Mouse (Mus musculus) MEL-GATA-1-ER (cell line): ENCODE measurements around the gene Duox1.

Experiments
- DNase-seq: peaks from one replicate; pipeline ENCODE4 v3.0.0-alpha.2; 2012; ENCODE audit warnings: low read depth; ENCODE audit errors: extremely low read depth

Gene Duox1

DNA sequence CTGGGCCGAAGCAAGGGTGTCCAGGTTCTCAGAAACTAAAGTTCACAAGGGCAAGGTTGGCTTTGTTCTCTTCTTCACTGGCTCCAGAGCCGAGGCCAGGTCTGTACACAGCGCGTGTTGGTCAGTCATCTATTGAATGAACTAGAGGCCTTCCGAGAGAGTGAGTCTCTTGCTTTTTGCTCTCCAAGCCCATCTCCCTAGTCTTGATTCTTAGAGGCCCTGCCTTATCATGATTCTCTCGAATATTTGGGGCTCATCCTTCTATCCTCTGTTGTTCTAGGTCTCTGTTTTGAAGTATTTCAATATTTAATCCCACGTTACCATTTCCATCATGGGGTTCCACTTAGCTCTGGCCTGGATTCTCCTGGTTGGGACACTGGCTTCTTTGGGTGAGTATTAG lies at the start of gene Duox1:
TSS of gene Duox1 (plus strand) at position 301 of the 400 bp plus-strand sequence.
- DNase-seq: no peak

DNA sequence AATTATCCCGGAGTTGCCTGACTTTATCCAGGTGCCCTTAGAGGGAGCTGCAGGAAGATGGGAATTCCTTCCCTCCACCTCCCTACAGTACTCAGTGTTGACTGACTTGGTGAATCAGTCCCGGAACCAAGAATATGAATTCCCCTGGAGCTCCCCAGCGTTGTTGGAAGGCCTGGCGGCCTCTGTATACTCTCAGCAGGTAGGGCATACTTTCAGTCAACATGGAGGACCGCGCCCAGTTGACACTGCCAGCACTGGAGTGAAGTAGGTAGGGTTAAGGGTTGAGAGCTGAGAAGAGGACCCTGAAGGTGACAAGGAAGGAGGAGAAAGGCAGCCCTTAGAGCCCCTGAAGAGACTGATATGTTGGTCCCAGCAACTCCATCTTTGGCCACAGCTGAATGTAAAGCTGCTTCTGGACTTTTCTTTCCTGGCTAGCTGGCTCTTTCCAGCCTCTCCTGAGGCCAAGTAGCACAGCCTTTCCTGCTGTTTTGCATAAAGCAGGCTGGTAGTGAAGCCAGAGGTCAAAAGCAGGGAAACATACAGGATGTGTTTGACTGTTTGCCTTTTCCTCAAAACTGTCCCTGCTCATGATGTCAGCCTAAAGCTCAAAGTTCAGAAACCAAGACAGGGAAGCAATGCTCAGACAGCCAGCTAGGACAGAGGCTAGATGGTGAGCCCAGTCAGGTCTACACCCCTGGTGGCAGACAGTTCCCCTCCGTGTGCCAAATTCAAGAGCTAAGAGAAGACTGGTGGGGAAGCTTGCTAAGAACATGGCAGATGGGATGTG lies 48.9 kb upstream of the Duox1 start:
- no peak for DNase-seq

DNA sequence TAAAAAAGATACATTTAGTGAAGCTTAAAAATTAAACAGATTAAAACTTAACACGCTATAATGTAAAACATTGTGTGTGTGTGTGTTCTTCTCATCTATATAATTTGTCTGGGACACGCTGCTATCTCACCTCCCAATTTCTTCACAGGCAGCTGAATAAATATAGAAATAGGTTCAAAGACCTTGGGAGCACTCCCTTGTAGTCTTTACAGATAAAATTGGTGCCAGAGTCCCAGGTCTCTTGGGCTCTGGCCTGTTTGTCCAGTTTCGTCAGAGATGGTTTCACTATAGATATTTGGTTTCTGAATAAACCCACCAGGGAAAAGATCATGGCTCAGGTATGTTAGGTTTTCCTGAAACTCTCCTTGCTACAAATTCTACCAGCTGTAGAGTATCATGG lies 36.7 kb upstream of the Duox1 start:
- DNase-seq: no peak

DNA sequence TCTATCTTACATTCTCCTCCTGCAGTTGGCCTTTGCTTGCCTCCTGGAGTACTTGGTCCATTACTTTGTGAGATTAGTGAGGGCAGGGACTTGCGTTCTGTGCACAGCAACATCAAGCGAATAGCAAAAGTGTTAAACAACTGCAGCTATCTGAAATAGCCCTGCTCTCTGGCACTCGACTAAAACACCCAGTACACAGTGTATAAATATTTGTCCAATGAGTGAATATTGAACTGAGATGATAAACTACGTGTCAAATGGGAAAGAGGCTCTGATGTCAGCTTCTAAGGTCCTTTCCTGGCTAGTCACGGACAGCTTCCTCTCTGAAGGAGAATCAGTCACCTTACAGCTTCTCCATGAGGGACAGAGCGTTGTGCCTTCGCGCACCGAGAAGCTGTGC lies 31.4 kb upstream of the Duox1 start:
- no peak for DNase-seq

DNA sequence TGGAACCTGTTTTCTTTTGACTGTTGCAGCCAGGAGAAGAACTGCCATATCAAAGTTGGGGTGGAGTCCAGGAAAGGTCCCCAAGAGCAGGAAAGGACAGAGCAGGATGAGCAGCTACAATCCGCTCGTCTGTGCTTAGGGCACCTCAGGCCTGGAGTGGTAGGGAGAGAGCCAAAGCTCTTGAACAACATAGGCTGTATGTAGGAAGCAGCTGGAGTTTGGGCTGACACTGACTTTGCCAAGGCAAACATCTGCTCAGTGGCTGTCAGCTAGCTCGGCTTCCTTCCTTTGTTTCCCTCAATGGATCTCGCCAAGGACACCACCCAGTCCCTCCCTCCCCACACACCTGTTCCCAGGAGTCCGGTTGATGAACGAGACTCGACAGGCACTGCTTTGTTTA lies 29.3 kb upstream of the Duox1 start:
- DNase-seq: no peak

DNA sequence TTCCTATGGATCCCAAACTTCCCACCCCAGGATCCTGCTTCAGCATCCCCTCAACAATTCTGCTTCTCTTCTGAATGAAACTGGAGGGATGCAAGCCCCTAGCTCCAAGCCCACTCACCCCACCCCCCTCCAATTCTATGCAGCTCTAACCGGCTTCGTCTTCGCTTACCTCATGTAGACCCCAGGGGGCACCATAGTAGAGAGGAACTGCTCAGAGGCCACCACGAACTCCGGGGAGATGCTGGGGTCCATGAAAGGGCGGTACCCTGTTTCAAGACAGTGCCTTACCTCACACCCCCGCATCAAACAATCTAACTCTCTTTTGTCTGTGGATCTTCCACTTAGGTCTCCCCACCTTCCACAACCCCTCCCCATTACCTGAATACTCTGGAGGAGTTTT lies 20.6 kb upstream of the Duox1 start:
- DNase-seq: no peak

DNA sequence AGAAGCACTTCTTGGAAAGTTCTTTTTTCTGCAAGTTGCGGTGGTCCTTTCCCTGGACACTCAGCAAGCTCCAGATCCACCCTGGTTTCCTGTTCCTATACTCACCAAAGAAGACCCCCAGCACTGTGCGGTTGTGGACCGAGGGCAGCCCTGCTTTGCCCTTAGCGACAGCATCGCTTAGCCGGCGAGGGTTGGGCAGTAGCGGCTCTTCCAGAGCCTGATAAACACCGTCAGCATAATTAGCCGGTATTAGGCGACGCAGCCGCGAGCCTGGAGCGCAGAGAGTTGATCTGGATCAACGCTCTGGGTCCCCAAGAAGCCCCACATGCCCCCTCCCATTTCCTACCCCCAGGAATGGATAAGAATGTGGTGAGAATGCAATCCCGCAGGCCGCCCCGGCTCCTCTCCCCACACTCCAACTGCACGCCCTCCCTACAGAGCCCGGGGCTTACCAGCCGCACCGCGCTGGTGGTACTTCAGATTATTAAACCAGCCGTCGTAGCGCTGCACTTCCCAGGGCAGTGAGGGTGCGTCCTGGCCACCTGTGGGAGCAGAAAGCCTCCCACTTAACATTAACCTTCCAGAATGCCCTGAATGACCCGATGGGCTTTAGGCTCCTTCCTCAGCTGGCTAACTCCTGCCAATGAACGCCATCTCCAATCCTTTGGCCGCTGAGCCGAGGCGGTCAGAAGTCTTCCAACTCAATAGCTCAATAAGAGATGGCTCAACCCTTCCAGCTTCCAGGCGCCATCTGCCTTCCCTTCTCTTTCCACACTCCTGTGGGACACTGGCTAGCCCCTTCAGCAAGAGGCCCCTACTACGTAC lies 18.0 kb upstream of the Duox1 start:
- no peak for DNase-seq

DNA sequence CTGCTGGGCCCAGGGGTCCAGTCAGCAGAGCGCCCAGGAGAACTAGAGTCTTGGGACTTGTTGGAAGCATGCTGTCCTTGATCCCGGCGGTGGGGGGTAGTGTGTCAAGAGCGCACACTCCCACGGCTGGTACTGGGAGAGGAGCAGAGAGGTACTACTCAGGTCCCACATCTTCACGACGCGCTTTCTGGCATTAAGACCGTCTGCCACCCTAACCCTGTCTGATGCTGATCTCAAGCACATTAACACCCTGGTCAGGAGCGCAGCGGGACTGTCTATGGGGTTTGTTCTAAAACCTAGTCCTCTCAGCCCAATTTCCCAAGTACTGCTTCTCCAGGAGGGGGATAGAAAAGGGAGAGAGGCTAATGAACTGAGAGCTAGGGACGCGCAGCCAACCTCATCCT lies 17.4 kb upstream of the Duox1 start, which contains the start of gene Duox2:
TSS of gene Duox2 (minus strand) at position 354 of the 404 bp plus-strand sequence.
- no peak for DNase-seq

DNA sequence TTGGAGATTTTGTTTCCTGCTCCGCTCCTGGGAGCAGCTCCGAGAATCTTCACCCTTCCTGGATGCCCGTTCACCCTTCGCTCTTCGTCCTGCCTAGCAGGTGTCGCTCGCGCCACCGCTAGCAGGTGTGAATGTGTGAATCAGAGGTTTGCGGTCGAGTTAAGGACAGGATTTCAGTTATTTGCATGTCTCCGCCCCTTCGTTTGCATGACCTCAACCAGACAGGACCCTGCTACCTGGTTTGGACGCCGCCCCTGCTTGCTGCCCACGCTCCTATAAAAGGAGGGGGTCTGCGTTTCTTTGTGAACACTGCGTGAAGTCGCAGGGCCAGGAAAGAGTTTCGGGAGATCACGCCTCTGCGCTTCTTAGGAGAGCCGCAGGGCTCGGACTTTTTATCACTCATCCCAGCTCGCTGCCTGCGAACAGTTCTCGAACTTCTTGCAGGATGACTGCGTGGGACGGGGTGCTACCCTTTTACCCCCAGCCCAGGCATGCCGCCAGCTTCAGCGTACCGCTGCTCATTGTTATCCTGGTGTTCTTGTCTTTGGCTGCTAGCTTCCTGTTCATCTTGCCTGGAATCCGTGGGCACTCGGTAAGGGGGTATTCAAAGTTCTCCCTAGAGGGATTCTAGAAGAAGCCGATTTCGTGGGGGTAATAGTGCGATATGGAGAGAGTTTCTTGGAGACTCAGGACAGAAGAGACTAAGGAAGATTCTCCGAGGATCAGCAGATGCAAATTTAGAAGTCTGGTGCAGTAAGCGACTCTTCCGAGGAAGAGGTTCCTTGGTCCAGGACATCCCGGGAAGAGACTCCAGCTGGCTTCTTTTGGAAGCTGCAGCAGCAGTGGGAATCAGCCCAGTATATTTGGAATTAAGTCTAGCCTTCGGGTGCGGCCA lies 16.6 kb upstream of the Duox1 start, which contains the start of gene Duoxa2:
TSS of gene Duoxa2 (plus strand) at position 305 of the 895 bp plus-strand sequence.
- no peak for DNase-seq

DNA sequence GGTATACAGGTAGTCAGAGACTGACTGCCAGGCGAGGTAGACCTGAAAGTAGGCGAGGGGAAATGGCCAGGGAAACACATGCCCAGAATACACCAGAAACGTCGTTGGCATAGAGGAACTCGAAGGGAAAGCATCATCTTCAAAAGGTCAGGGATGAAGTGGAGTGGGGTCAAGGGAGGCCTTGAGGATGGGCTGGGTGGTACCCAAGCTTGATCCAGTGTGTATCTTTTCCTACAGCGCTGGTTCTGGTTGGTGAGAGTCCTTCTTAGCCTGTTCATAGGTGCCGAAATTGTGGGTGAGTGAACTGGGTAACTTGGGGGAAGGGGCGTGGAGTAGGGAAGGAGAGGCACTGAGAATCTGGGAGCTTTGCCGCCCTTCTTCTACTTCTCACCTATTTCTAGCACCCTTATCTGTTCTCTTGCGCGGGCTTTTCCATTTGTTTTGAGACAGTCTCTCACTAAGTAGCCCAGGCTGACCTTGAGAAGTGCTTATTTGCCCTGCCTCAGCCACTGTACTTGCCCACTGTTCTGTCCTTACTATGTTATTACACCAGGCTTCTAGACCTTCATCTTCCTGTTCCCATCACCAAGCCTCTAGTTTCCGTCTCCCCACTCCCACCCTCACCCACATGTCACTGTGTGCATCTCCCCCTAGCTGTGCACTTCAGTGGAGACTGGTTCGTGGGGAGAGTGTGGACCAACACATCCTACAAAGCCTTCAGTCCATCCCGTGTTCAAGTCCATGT lies 15.4 kb upstream of the Duox1 start:
- no peak for DNase-seq

DNA sequence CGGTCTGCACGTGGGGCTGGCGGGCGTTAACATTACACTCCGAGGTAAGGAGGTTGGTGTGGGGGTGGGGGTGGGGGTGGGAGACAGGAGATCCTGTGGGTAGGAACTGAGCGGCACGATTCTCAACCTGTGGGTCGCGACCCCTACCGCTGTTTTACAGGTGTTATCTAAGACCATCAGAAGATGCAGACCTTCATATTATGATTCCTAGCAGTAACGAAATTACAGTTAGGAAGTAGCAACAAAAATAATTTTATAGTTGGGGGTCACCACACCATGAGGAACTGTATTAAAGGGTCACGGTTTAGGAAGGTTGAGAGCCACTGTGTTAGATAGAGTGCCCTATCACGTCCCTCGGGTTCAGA lies 14.8 kb upstream of the Duox1 start:
- no peak for DNase-seq

DNA sequence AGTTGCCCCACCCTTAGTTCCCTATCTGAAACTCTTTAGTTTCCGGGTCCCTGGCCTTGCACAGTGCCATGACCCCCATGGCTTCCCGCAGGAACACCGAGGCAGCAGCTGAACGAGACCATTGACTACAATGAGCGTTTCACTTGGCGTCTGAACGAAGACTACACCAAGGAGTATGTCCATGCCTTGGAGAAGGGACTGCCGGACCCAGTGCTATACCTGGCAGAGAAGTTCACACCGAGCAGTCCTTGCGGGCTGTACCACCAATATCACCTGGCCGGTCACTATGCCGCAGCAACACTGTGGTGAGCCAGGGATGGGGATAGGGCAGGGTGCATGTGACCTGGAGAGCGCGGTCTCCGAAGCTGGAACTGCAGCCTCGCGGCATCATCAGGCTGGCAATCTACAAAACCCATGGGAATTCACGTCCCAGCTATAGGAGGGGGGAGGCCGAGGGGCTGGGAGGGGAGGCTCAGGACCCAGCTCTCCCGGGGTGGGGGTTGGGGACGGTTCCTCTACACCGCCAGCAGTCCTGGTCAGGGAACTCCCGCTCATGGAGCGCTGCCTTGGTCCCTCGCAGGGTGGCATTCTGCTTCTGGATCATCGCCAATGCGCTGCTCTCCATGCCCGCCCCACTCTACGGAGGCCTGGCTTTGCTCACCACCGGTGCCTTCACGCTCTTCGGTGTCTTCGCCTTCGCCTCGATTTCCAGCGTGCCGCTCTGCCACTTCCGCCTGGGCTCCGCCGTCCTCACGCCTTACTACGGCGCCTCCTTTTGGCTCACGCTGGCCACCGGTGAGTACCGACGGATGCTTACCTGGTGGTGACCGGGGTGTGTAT lies 14.2 kb upstream of the Duox1 start:
- no peak for DNase-seq

DNA sequence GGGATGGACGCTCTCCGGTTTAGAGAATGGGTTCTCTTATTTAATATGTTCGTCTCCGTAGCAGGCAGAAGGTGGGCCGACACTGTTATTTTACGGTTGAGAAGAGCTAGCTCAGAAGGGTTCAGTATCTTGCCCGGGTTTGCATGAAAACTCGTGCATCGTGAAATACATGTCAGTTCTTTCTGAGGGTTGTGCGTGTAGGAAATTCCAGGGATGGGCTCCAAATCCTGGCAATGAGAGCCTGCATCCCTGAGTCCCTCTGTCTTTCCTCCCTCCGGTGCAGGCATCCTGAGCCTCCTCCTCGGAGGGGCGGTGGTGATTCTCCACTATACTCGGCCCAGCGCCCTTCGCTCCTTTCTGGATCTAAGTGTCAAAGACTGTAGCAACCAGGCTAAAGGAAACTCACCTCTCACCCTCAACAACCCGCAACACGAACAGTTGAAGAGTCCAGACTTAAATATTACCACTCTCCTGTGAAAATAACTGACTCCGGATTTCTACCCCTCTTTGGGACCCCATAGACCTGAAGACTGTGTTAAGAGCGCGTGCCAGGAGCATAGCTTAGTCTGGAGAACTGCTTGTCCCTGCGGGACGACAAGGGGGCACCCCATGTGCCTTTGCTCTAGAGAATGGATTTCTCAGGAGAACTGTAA lies 13.4 kb upstream of the Duox1 start:
- DNase-seq: no peak

DNA sequence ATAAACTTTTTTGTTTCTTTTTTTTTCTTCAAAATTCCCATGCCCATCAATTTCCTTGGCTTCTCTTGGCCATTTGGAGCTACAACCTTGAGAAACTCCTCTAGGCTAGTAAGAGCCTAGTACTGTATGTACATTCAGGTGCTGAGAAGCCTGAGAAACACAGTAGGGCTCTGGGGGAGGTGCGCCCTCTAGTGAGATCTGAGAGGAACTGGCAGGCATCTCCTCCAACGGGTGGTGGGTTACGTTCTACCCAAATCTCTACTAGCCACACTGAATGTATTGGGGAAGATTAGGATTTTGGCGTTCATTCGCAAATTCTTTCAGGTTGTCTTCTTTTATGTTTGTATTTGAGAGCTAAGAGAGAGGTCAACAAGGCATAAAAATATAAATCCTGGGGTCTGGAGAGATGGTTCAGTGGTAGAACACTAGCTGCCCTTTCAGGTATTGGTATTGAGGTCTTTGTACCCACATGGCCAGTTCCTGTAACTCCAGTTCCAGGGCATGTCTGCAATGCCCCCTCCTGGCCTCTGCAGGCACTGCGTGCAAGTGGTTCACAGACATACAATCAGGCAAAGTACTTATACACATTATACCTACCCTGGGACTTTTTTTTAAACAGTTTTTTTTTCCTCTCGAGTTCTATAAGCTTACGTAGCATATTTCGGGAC lies 12.8 kb upstream of the Duox1 start:
- peak; percentile 73 for DNase-seq

DNA sequence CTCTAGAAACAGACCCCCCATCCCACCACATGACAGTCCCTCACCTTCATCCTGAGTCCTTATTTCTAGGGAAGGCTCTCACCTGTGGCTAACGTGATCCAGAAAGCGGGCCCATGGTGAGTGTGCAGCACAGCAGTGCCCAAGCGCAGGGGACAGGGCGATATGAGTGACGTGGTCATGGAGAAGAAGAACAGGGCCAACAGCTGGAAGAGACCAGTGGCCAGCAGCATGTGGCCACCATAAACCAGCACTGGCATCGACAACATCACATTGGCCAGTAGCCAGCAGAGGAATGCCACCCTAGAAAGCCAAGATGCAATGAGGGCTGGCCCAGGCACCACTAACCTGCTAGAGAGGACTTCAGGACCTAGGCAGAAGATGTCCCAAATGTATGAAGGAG lies 10.9 kb upstream of the Duox1 start:
- no peak for DNase-seq

DNA sequence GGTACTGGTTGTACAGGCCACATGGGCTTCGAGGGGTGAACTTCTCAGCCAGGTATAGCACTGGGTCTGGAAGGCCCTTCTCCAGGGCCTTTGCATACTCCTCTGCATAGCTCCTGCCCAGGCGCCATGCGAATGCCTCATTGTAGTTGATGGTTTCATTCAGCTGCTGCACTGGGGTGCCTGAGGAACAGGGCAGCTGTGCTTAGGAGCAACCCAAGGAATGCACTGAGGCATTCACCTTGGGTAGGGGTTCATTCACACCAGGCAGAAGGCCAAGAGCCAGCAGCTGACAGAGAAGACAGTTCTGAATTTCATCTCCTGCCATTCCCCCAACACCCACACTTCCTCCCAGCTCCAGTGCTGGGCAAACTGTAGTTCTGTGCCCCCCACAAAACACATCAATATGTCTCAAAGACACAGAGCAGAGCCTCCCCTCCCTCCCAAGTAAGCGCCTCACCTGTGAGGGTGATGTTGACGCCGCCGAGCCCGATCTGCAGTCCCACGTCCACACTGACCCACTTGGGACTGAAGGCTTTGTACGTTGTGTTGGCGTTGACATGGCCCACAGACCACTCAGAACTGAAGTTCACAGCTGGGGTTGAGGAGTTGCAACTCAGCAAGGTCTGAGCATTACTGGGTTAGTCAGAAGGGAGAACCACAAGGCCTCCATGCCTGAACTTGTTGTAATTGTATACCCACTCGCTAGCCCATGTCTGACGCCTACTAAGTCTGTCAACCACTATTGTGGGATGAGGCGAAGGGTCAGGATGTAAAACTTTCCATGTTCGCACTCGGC lies 10.2 kb upstream of the Duox1 start:
- no peak for DNase-seq

DNA sequence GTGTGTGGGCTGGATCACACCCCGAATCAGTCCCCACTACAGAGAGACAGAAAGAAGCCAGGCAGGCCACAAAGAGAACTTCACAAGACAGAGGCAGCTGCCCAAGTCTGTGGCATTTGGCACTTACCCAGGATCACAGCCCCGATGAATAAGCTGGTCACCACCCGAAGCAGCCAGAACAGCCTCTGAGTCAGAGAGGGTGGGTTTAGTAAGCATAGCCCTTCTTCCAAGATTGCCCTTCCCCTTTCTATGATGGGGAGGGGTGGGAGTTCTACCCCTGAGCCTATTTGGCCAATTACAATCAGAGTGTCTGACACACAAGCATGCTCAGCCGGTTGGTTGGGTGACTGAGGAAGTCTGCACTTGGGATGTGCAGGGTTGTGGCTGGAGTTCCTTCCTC lies 9.3 kb upstream of the Duox1 start:
- DNase-seq: no peak

DNA sequence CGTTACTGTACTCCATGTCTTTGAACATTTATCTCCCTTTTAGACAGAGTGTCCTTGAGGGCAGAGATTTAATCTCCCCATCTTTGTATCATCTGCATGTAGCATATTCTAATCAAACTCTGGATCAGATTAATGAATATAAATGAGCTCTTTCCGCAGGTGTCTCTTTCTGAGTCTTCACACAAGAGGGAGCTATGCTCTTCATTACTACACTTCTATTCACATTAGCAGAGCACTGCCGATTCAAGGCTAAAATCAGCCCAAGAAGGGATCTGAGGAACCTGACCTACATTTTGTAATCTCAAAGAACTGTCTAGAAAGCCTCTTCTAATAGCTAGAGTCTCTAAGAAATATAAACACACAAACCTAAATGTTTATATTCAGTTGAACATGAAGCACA lies 5.8 kb upstream of the Duox1 start:
- DNase-seq: no peak
